Mouse (Mus musculus): Measurements from ENCODE around the gene Gm5773.
"Not testable (repeated sequence)": the region's sequence is repeated elsewhere in the genome, so short reads cannot be mapped to it uniquely, and the experiment has no call there.

Gene Gm5773

DNA sequence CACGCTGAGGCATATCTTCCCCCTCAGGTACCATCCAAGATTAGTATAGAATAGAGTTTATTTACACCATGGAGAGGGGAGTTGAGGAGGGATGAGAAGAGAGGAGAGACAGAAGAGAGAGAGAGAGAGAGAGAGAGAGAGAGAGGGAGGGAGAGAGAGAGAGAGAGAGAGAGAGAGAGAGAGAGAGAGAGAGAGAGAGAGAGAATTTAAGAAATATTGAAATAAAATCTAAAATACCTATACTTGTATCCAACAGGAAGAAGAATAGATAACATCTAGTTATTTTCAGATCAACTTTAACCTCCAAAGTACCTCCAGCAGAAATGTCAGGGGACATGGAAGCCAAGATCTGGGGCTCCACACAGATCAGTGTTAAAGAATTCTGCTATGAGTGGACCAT lies at the start of gene Gm5773:
Gene Gm5773, plus strand, starts transcription at position 301 of the 400 bp plus-strand sequence.
- not testable (repeated sequence) for DNase-seq (ENCODE audit: low read depth, low spot score)

DNA sequence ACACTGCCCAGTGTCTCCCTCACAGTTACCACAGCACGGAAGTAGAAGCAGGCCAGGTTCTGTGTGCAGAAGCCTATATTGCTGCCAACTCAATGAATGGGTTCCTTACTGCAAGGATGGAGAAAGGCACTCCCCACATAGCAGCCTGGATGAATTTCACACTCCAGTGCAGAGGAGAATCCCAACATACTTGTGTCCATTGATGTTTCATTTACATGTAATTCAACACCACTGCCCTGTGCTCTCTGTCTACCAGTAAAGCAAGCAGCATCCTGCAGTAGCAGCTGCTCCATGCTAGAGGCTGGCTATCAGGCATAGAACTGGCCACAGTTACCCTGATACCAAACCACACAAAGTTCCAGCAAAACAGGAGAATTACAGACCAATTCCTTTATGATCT lies 27.3 kb upstream of the Gm5773 start:
- DNase-seq (ENCODE audit: low read depth, low spot score): not testable (repeated sequence)

DNA sequence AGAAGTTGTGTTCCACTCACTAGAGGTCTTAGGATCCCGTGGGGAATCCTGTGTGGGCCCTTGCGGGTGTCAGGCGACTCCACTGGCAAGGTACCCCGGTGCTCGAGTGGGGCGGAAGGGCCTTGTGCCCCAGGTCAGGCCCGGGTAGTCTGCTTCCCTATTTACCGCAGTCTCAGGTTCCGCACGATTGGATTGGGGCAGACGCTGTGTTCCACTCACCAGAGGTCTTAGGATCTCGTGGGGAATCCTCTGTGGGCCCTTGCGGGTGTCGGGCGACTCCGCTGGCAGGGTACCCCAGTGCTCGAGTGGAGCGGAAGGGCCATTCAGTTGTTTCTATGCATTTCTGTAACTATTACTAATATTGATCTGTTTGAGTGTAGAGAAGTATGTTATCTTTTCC lies 18.8 kb upstream of the Gm5773 start:
- not testable (repeated sequence) for DNase-seq (ENCODE audit: low read depth, low spot score)

DNA sequence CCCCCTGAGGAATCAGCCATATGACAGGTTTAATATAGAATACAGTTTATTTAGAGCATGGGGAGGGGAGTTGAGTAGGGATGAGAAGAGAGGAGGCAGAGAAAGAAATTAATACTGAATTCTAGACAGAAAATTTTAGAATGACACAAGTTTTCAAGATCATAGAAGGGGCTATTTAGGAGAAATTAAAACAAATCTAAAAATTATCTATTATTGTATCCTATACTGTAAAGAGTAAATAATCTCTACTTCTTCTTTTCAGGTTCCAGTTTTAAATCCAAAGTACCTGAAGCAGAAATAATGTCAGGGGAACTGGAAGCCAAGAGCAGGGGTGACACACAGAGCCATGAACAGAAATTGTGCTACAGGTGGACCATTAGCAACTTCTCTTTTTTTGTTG lies 23.3 kb downstream of the Gm5773 start, which contains the start of gene Tdpoz4:
Gene Tdpoz4, plus strand, starts transcription at position 301 of the 400 bp plus-strand sequence.
- DNase-seq (ENCODE audit: low read depth, low spot score): not testable (repeated sequence)

DNA sequence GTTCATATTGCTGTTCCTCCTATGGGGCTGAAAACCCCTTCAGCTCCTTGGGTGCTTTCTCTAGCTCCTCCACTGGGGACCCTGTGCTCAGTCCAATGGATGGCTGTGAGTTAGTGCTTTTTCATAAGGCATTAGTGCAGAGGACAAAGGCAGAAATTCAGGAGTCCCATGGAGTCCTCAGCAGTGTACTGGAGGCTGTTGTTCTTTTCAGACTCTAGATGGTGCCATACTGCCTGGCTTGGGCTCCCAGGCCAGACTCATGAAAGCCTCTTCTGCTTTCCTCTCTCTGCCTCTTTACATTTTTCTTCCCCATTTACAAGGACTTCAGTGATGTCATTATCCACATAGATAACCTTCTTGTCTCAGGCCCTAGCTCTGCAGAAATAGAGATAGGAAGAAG lies 40.5 kb downstream of the Gm5773 start:
- not testable (repeated sequence) for DNase-seq (ENCODE audit: low read depth, low spot score)

Data from CD4-positive helper T cell, adult 2 months (primary cell).